Mouse (Mus musculus) mouse trophoblast stem cell (cell line): Measurements from ENCODE around the gene Gpr165.

Source experiments
- in situ Hi-C, 2 experiments: fragments of 300-500 bp; cut with MseI, MboI; formaldehyde crosslinking; loops; 2 replicates in 1 of 2; 3 replicates in 1 of 2; pipeline ENCODE4 v1.15.1; 2025

Gene Gpr165

GRCm38 (mm10) chrX:96712907-96713774 is at the start of gene Gpr165:
Gene Gpr165 (plus strand): TSS chrX:96713441.
- in situ Hi-C loops, result no loop called here

- in situ Hi-C loops, result no loop called here
Observed at GRCm38 (mm10) chrX:96674871-96675270, 38.4 kb upstream of the Gpr165 start.
